27 mouse cellular contexts compared by ENCODE assay signal in the genomic region with DNA sequence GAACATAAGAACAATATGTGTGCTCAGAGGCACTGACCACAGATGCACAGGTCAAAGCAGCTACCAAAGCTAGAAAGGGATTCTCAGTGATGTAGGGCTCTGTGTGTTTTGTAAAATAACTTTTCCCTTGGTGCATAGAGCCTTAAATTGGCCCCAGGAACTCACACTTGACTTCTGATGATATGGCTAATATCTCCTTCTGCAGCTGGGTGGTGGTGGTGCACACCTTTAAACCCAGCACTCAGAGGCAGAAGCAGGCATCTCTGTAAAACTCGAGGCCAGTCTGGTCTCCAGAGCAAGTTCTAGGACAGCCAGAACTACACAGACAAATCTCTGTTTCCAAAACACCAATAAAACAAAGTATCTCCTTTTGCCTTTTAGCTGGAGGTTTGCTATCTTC. TPM values are rescaled to one million over a fixed set of nuclear protein-coding genes. Genes with fewer than 3 reads are reported as not detected.
DNase-seq lines count a peak whose midpoint lies in the region; ATAC-seq lines count a peak whose summit lies in the region.
"Had no signal": no experiment of that assay in that cellular context is flagged by ENCODE, and none has a peak within 500 bp of the region (broad histone marks: within the 10 kb centered on the region; RNA-seq: fewer than 3 reads in every experiment).

No protein-coding gene starts in this region.

- peak overlapping the region; percentile 43 for H3K27ac ChIP-seq in liver, embryonic 12.5 days
- H3K27ac ChIP-seq in liver, embryonic 16.5 days (ENCODE audit: low read length): no peak overlapping the region
- no peak overlapping the region for H3K27ac ChIP-seq in forebrain, embryonic 13.5 days
- H3K27ac ChIP-seq: embryonic facial prominence, embryonic 15.5 days; forebrain, embryonic 12.5 days; gastrocnemius, adult 2 months; heart, embryonic 15.5 days; hindbrain, embryonic 13.5 days; hindbrain, postnatal 0 days had no signal

- 12% methylated on average over 1 of the region's 1 CpGs for WGBS in liver, embryonic 12.5 days (ENCODE audit: insufficient replicate concordance)
- WGBS in liver, embryonic 16.5 days (ENCODE audit: insufficient replicate concordance): 14% methylated on average over 1 of the region's 1 CpGs
- WGBS in forebrain, embryonic 13.5 days: 58% methylated on average over 1 of the region's 1 CpGs

- peak overlapping the region; percentile 44 for H3K4me3 ChIP-seq in erythroblast, embryonic 14.5 days (replicated peaks)
- H3K4me3 ChIP-seq in liver, embryonic 12.5 days: no peak overlapping the region
- no peak overlapping the region for H3K4me3 ChIP-seq in liver, embryonic 16.5 days (ENCODE audit: low read depth, low read length)
- no peak overlapping the region for H3K4me3 ChIP-seq in forebrain, embryonic 13.5 days
- H3K4me3 ChIP-seq: embryonic facial prominence, embryonic 15.5 days; forebrain, embryonic 12.5 days; gastrocnemius, adult 2 months; heart, embryonic 15.5 days; hindbrain, embryonic 13.5 days had no signal

- ATAC-seq in erythroblast, adult 5-6 weeks (replicated peaks; ENCODE audit: low FRiP score, poor library complexity, severe bottlenecking): no peak
- ATAC-seq in liver, embryonic 12.5 days: peak; percentile 75
- peak; percentile 49 for ATAC-seq in liver, embryonic 16.5 days (ENCODE audit: low read depth)
- no peak for ATAC-seq in forebrain, embryonic 13.5 days
- ATAC-seq: activated CD4-positive, CD25-positive, alpha-beta regulatory T cell, adult 4 months; CD4-positive, CD25-positive, alpha-beta regulatory T cell, adult 4 months; forebrain, postnatal 0 days; hindbrain, postnatal 0 days; Patski had no signal

- DNase-seq in frontal cortex, postnatal 36 days (ENCODE audit: low spot score in 2 of 2): no peak
- DNase-seq in adrenal gland, postnatal 25 days: no peak
- DNase-seq: adrenal gland, postnatal 14 days; B cell, adult 2 months; cerebellum, adult 2 months; cerebellum, postnatal 10 days; embryo, embryonic 11 days; forebrain, postnatal 0 days; gastrocnemius, adult 2 months; gastrocnemius, postnatal 36 days; heart, adult 18-20 months; heart, postnatal 14 days had no signal

- no peaks in the 10 kb centered on the region for H3K36me3 ChIP-seq in erythroblast, embryonic 14.5 days (ENCODE audit: control insufficient read depth)
- no peaks in the 10 kb centered on the region for H3K36me3 ChIP-seq in liver, embryonic 12.5 days
- H3K36me3 ChIP-seq in liver, embryonic 16.5 days (ENCODE audit: control insufficient read depth, insufficient read depth): no peaks in the 10 kb centered on the region
- H3K36me3 ChIP-seq in forebrain, embryonic 13.5 days (ENCODE audit: poor library complexity, severe bottlenecking): no peaks in the 10 kb centered on the region
- H3K36me3 ChIP-seq: embryonic facial prominence, embryonic 15.5 days; forebrain, embryonic 12.5 days; G1E; heart, embryonic 15.5 days; hindbrain, embryonic 13.5 days had no signal

- no peaks in the 10 kb centered on the region for H3K9me3 ChIP-seq in erythroblast, embryonic 14.5 days (ENCODE audit: control insufficient read depth, low read length)
- no peaks in the 10 kb centered on the region for H3K9me3 ChIP-seq in liver, embryonic 12.5 days (replicated peaks)
- no peaks in the 10 kb centered on the region for H3K9me3 ChIP-seq in liver, embryonic 16.5 days (replicated peaks; ENCODE audit: control insufficient read depth, low read length)
- H3K9me3 ChIP-seq in forebrain, embryonic 13.5 days (replicated peaks): no peaks in the 10 kb centered on the region
- H3K9me3 ChIP-seq: embryonic facial prominence, embryonic 15.5 days; forebrain, embryonic 12.5 days; G1E; heart, embryonic 15.5 days; hindbrain, embryonic 13.5 days had no signal

- no peaks in the 10 kb centered on the region for H3K27me3 ChIP-seq in erythroblast, embryonic 14.5 days (ENCODE audit: control insufficient read depth)
- H3K27me3 ChIP-seq in liver, embryonic 12.5 days (replicated peaks): no peaks in the 10 kb centered on the region
- no peaks in the 10 kb centered on the region for H3K27me3 ChIP-seq in liver, embryonic 16.5 days (ENCODE audit: control insufficient read depth, insufficient read depth, low read depth, low read length)
- H3K27me3 ChIP-seq in forebrain, embryonic 13.5 days: no peaks in the 10 kb centered on the region
- H3K27me3 ChIP-seq: embryonic facial prominence, embryonic 15.5 days; forebrain, embryonic 12.5 days; heart, embryonic 15.5 days; hindbrain, embryonic 13.5 days had no signal

- H3K4me2 ChIP-seq in liver, embryonic 12.5 days: peak overlapping the region; percentile 35
- H3K4me2 ChIP-seq in liver, embryonic 16.5 days (ENCODE audit: low read depth, low read length): peak overlapping the region; percentile 35
- H3K4me2 ChIP-seq in forebrain, embryonic 13.5 days: no peak overlapping the region
- H3K4me2 ChIP-seq: embryonic facial prominence, embryonic 15.5 days; forebrain, embryonic 12.5 days; heart, embryonic 11.5 days; heart, embryonic 15.5 days; hindbrain, embryonic 13.5 days had no signal

- H3K4me1 ChIP-seq in erythroblast, embryonic 14.5 days (ENCODE audit: control insufficient read depth): peaks cover 82% of the 10 kb centered on the region
- peaks cover 61% of the 10 kb centered on the region for H3K4me1 ChIP-seq in liver, embryonic 12.5 days
- peaks cover 25% of the 10 kb centered on the region for H3K4me1 ChIP-seq in liver, embryonic 16.5 days (ENCODE audit: control insufficient read depth, low read depth, low read length)
- H3K4me1 ChIP-seq in forebrain, embryonic 13.5 days: no peaks in the 10 kb centered on the region
- H3K4me1 ChIP-seq: embryonic facial prominence, embryonic 15.5 days; forebrain, embryonic 12.5 days; hindbrain, embryonic 13.5 days had no signal

- H3K9ac ChIP-seq in liver, embryonic 12.5 days: no peak overlapping the region
- no peak overlapping the region for H3K9ac ChIP-seq in liver, embryonic 16.5 days (ENCODE audit: low read depth, low read length)
- H3K9ac ChIP-seq in forebrain, embryonic 13.5 days: no peak overlapping the region
- H3K9ac ChIP-seq: embryonic facial prominence, embryonic 15.5 days; forebrain, embryonic 12.5 days; forebrain, postnatal 0 days; heart, embryonic 15.5 days; hindbrain, embryonic 13.5 days had no signal

RNA-seq across cellular contexts. Expression of a gene that starts 15.2 kb away (rescaled TPM):
- polyA plus RNA-seq in erythroblast, embryonic 14.5 days (2012): 0.90 and 1.4 TPM in 2 replicates
- 24.2 and 49.2 TPM in 2 replicates for total RNA-seq in erythroblast, adult 5-6 weeks (2015; ENCODE audit: low replicate concordance)
- total RNA-seq in erythroblast, adult 5-6 weeks (2017; ENCODE audit: low replicate concordance): 21.7 and 22.0 TPM in 2 replicates
- 127 and 132 TPM in 2 replicates for polyA plus RNA-seq in liver, embryonic 12.5 days (2016; fragmentation: Nextera tagmentation; extraction: Ambion mirVana)
- polyA plus RNA-seq in liver, embryonic 16.5 days (2015; fragmentation: Nextera tagmentation; extraction: Ambion mirVana): 68.0 and 71.3 TPM in 2 replicates
- 206 and 214 TPM in 2 replicates for polyA plus RNA-seq in forebrain, embryonic 13.5 days (2015; fragmentation: Nextera tagmentation; extraction: Ambion mirVana)
- total RNA-seq in adrenal gland, postnatal 25 days (2021): 55.6 and 57.1 TPM in 2 replicates

RNA-seq across cellular contexts. Expression of a gene that starts 45.9 kb away (rescaled TPM):
- polyA plus RNA-seq in erythroblast, embryonic 14.5 days (2012): 0.60 and 1.5 TPM in 2 replicates
- 40.0 and 41.8 TPM in 2 replicates for total RNA-seq in erythroblast, adult 5-6 weeks (2015; ENCODE audit: low replicate concordance)
- 35.4 and 35.8 TPM in 2 replicates for total RNA-seq in erythroblast, adult 5-6 weeks (2017; ENCODE audit: low replicate concordance)
- polyA plus RNA-seq in liver, embryonic 12.5 days (2016; fragmentation: Nextera tagmentation; extraction: Ambion mirVana): 176 and 178 TPM in 2 replicates
- 124 and 128 TPM in 2 replicates for polyA plus RNA-seq in liver, embryonic 16.5 days (2015; fragmentation: Nextera tagmentation; extraction: Ambion mirVana)
- 330 and 338 TPM in 2 replicates for polyA plus RNA-seq in forebrain, embryonic 13.5 days (2015; fragmentation: Nextera tagmentation; extraction: Ambion mirVana)
- total RNA-seq in adrenal gland, postnatal 25 days (2021): 296 and 331 TPM in 2 replicates

RNA-seq across cellular contexts. Expression of a gene that starts 46.5 kb away (rescaled TPM):
- polyA plus RNA-seq in erythroblast, embryonic 14.5 days (2012): 0.10 and 0.25 TPM in 2 replicates
- 3.7 and 22.8 TPM in 2 replicates for total RNA-seq in erythroblast, adult 5-6 weeks (2015; ENCODE audit: low replicate concordance)
- total RNA-seq in erythroblast, adult 5-6 weeks (2017; ENCODE audit: low replicate concordance): 3.3 and 6.0 TPM in 2 replicates
- 29.6 and 30.1 TPM in 2 replicates for polyA plus RNA-seq in liver, embryonic 12.5 days (2016; fragmentation: Nextera tagmentation; extraction: Ambion mirVana)
- polyA plus RNA-seq in liver, embryonic 16.5 days (2015; fragmentation: Nextera tagmentation; extraction: Ambion mirVana): 12.7 and 13.6 TPM in 2 replicates
- 37.3 and 39.0 TPM in 2 replicates for polyA plus RNA-seq in forebrain, embryonic 13.5 days (2015; fragmentation: Nextera tagmentation; extraction: Ambion mirVana)
- total RNA-seq in adrenal gland, postnatal 25 days (2021): 27.8 and 33.5 TPM in 2 replicates

Comparison
In these comparisons a context has a peak if more than half of its experiments do, and no peak if none do; other contexts are left out.
1. ATAC-seq: peak in liver, embryonic 12.5 days (single experiment) and liver, embryonic 16.5 days (single experiment); none in erythroblast, adult 5-6 weeks (single experiment) and forebrain, embryonic 13.5 days (single experiment).
2. RNA of a gene that starts 15.2 kb away (polyA plus RNA-seq): 206 to 214 TPM in forebrain, embryonic 13.5 days, 127 to 132 TPM in liver, embryonic 12.5 days and 68.0 to 71.3 TPM in liver, embryonic 16.5 days; 0.90 to 1.4 TPM in erythroblast, embryonic 14.5 days; every median in the first group is over 10 times any median in the second.
3. RNA of a gene that starts 45.9 kb away (polyA plus RNA-seq): 330 to 338 TPM in forebrain, embryonic 13.5 days, 176 to 178 TPM in liver, embryonic 12.5 days and 124 to 128 TPM in liver, embryonic 16.5 days; 0.60 to 1.5 TPM in erythroblast, embryonic 14.5 days; every median in the first group is over 10 times any median in the second.
4. RNA of a gene that starts 46.5 kb away (polyA plus RNA-seq): 37.3 to 39.0 TPM in forebrain, embryonic 13.5 days, 29.6 to 30.1 TPM in liver, embryonic 12.5 days and 12.7 to 13.6 TPM in liver, embryonic 16.5 days; 0.10 to 0.25 TPM in erythroblast, embryonic 14.5 days; every median in the first group is over 10 times any median in the second.